Mouse (Mus musculus): ENCODE measurements at regions not wholly inside any gene's neighbourhood (a gene's known extent, or its start where the extent isn't known, plus 50 kb on each side); places are given as distances from the start of the nearest gene placed in this dataset.
"Not testable (repeated sequence)": the region's sequence is repeated elsewhere in the genome, so short reads cannot be mapped to it uniquely, and the experiment has no call there.

GRCm38 (mm10) chr13:70003591-70003990, 201.4 kb downstream of the Med10 start:
- peak in 1 of 2 experiments; percentile 14 for DNase-seq (ENCODE audit: low spot score in 2 of 2)

GRCm38 (mm10) chr13:70012123-70012522, 209.9 kb downstream of the Med10 start:
- DNase-seq (ENCODE audit: low spot score in 2 of 2) = no peak

GRCm38 (mm10) chr13:70015183-70015582, 213.0 kb downstream of the Med10 start:
- DNase-seq (ENCODE audit: low spot score in 2 of 2) = no peak

- no peak for DNase-seq (ENCODE audit: low spot score in 2 of 2)
Observed at GRCm38 (mm10) chr13:70017535-70017934, 215.3 kb downstream of the Med10 start.

- no peak for DNase-seq (ENCODE audit: low spot score in 2 of 2)
Observed at GRCm38 (mm10) chr13:70019999-70020838, 218.0 kb downstream of the Med10 start.

- no peak for DNase-seq (ENCODE audit: low spot score in 2 of 2)
Observed at GRCm38 (mm10) chr13:70033249-70033648, 231.1 kb downstream of the Med10 start.

- DNase-seq (ENCODE audit: low spot score in 2 of 2) = no peak
Observed at GRCm38 (mm10) chr13:70033763-70034162, 231.6 kb downstream of the Med10 start.

GRCm38 (mm10) chr13:70037985-70038667, 235.9 kb downstream of the Med10 start:
- peak; percentile 3 to 5 for DNase-seq (ENCODE audit: low spot score in 2 of 2)

- no peak for DNase-seq (ENCODE audit: low spot score in 2 of 2)
Observed at GRCm38 (mm10) chr13:70057920-70058319, 255.7 kb downstream of the Med10 start.

- DNase-seq (ENCODE audit: low spot score in 2 of 2) = no peak
Observed at GRCm38 (mm10) chr13:70061363-70061945, 259.3 kb downstream of the Med10 start.

- no peak for DNase-seq (ENCODE audit: low spot score in 2 of 2)
Observed at GRCm38 (mm10) chr13:70073655-70074054, 271.5 kb downstream of the Med10 start.

GRCm38 (mm10) chr13:70075353-70075752, 273.2 kb downstream of the Med10 start:
- no peak for DNase-seq (ENCODE audit: low spot score in 2 of 2)

- DNase-seq (ENCODE audit: low spot score in 2 of 2) = no peak
Observed at GRCm38 (mm10) chr13:70081108-70081507, 278.9 kb downstream of the Med10 start.

GRCm38 (mm10) chr13:70092886-70093285, 290.7 kb downstream of the Med10 start:
- no peak for DNase-seq (ENCODE audit: low spot score in 2 of 2)

- DNase-seq (ENCODE audit: low spot score in 2 of 2) = no peak
Observed at GRCm38 (mm10) chr13:70093970-70094369, 291.8 kb downstream of the Med10 start.

GRCm38 (mm10) chr13:70096430-70097301, 294.5 kb downstream of the Med10 start:
- DNase-seq (ENCODE audit: low spot score in 2 of 2) = no peak

GRCm38 (mm10) chr13:70100091-70100490, 297.9 kb downstream of the Med10 start:
- not testable (repeated sequence) for DNase-seq (ENCODE audit: low spot score in 2 of 2)

GRCm38 (mm10) chr13:70103021-70103420, 300.8 kb downstream of the Med10 start:
- DNase-seq (ENCODE audit: low spot score in 2 of 2) = no peak

GRCm38 (mm10) chr13:70103491-70103890, 301.3 kb downstream of the Med10 start:
- DNase-seq (ENCODE audit: low spot score in 2 of 2) = not testable (repeated sequence)

GRCm38 (mm10) chr13:70103903-70104302, 301.7 kb downstream of the Med10 start:
- DNase-seq (ENCODE audit: low spot score in 2 of 2) = no peak

GRCm38 (mm10) chr13:70115576-70115975, 313.4 kb downstream of the Med10 start:
- no peak for DNase-seq (ENCODE audit: low spot score in 2 of 2)
